ENCODE assay signal across 8 mouse cellular contexts in the genomic region with DNA sequence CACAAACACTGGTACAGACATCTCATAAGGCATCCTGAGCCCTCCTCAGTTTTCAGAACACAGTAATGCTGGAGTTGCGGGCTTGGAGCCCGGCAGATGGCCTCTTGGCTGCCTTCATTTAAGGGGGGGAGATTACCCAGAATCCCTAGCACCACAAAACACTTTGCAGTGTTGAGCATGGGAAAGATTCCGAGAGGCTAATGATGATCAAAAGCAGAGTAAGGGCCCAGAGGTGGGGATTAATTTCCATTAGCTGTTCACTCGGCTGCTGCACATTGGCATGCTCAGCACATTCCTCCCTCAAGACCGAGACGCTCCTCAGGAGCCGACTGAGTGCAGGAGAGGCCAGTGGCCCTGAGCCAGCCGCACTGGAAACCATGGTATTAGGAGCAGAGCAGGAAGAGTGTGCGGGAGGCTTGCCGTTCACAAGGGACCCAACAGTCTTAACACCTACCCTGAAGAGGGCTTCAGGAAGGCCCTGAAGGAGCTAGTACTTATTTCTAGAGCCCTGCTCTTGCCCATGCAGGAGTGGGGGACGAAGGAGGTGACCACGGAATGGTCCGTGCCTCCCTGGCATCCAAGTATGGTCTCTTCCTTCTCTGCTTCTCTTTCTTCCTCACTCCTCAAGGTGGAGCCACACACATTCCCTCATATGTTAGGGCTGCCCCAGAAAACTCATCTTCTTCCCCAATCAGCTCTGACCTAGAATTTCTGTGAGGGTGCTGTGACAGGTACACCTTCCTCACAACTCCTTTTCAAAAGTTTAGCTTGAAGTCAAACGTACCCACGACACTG.
DNase-seq lines count a peak whose midpoint lies in the region; ATAC-seq and TF ChIP-seq lines count a peak whose summit lies in the region.

No protein-coding gene starts in this region.

- peak overlapping the region; percentile 77 for H3K27ac ChIP-seq in hindbrain, postnatal 0 days

- peak overlapping the region; percentile 37 for H3K4me2 ChIP-seq in hindbrain, postnatal 0 days (ENCODE audit: low read depth, low read length)

- H3K9me3 ChIP-seq in hindbrain, postnatal 0 days (ENCODE audit: low read length) = no peaks in the 10 kb centered on the region

- intact Hi-C loops in left cerebral cortex, postnatal 25 days (cut with DNase I) = no loop called here

- H3K27me3 ChIP-seq in hindbrain, postnatal 0 days (ENCODE audit: insufficient read depth, low read length) = no peaks in the 10 kb centered on the region

- 30% methylated on average over 15 of the region's 15 CpGs for WGBS in hindbrain, postnatal 0 days

- no peak overlapping the region for H3K4me3 ChIP-seq in hindbrain, postnatal 0 days (ENCODE audit: low read length)

- peak overlapping the region; percentile 18 for H3K9ac ChIP-seq in hindbrain, postnatal 0 days (replicated peaks; ENCODE audit: low read length)

- 0 out of 2 replicates have a peak, but pooled peaks have one; percentile 6 for ATAC-seq in erythroblast, adult 5-6 weeks (replicated peaks; ENCODE audit: low FRiP score, poor library complexity, severe bottlenecking)
- ATAC-seq in hindbrain, postnatal 0 days = peak; percentile 89

- no peaks in the 10 kb centered on the region for H3K36me3 ChIP-seq in hindbrain, postnatal 0 days (ENCODE audit: insufficient read depth, low read length)

- peaks cover 16% of the 10 kb centered on the region for H3K4me1 ChIP-seq in hindbrain, postnatal 0 days (ENCODE audit: insufficient read depth, low read length)

- peak; percentile 50 for TF ChIP-seq CTCF in hindbrain, postnatal 0 days (IDR thresholded peaks at IDR 0.05; ENCODE audit: low read depth)

- peak; percentile 56 to 60 for DNase-seq in right cerebral cortex, postnatal 10 days (ENCODE audit: low spot score in 2 of 2)
- no peak for DNase-seq in right cerebral cortex, postnatal 36 days (ENCODE audit: low spot score in 2 of 2)
- peak; percentile 84 for DNase-seq in hindbrain, postnatal 0 days (ENCODE audit: low spot score)
- peak; percentile 36 for DNase-seq in lung, postnatal 14 days
- no peak for DNase-seq in thymus, postnatal 14 days
- DNase-seq in left cerebral cortex, postnatal 25 days (ENCODE audit: low spot score in 2 of 2) = no peak
- no peak for DNase-seq in frontal cortex, adult 2 months (ENCODE audit: extremely low spot score in 1 of 2, low spot score in 1 of 2)

Comparison
In these comparisons a context has a peak if more than half of its experiments do, and no peak if none do; other contexts are left out.
1. DNase-seq: peak in right cerebral cortex, postnatal 10 days (2 of 2), hindbrain, postnatal 0 days (single experiment) and lung, postnatal 14 days (single experiment); none in right cerebral cortex, postnatal 36 days (0 of 2), thymus, postnatal 14 days (single experiment), left cerebral cortex, postnatal 25 days (0 of 2) and frontal cortex, adult 2 months (0 of 2).